Mouse (Mus musculus): ENCODE results near the gene Mat1a. TPM values are rescaled to one million over a fixed set of nuclear protein-coding genes. Genes with fewer than 3 reads are reported as not detected.

Gene Mat1a
- total RNA-seq, 2 experiments from 2014 or later = not detected

DNA sequence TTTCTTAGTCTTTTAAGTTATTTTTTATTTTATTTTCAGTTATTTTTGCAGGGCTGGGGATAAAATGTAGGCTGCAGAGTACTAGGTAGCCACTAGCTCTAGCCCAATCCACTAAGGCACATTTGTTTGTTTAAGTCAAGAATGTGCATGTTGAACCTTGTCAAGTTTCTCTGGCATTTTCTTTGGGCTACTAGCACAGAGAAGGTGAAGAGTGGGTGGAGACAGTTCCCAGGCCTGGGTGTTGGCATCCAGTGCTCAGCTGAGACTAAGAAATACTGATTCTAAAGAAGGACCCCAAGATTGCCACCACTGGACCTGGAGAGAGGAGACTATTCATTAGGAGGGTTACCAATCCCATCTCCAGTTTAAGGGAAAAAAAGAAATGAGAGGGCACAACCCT, 32.2 kb downstream of the Mat1a start:
- no peak for DNase-seq (ENCODE audit: low spot score in 2 of 2)

DNA sequence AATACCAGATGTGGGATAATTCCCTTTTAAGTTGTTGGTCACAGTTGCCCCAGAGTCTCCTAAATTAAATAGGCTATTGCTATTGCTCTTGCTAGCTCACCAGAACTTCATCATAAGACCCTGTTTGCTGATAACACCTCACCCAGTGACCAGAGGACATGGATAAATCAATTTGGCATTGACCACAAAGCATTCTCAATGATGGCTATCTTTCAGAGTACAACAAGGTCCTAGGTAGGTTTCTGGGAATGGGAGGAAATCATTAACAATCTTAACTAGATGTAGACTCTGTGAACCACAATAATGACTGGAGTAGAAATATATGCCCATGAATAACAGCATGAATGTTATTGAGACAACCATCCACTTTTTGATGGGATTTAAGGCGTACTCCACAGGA, 35.9 kb downstream of the Mat1a start:
- DNase-seq (ENCODE audit: low spot score in 2 of 2) = no peak

DNA sequence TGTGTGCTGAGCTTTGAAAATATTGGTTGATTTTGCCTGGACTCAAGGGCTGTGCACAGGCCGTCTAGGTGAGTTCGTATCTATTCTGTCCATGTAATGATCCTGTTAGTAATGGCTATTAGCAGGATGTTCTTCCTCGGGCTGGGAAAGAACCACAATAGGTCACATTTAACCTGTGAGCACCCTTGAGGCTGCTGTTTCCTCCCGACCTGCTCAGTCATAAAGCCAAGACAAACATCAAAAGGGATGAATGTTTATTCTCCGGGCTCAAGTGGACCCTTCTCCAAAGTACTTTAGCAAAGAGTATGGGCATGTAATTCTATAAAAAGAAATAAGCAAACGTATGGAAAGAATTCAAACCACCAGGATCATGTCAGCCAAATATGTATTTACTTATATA, 41.2 kb downstream of the Mat1a start:
- DNase-seq (ENCODE audit: low spot score in 2 of 2) = no peak

DNA sequence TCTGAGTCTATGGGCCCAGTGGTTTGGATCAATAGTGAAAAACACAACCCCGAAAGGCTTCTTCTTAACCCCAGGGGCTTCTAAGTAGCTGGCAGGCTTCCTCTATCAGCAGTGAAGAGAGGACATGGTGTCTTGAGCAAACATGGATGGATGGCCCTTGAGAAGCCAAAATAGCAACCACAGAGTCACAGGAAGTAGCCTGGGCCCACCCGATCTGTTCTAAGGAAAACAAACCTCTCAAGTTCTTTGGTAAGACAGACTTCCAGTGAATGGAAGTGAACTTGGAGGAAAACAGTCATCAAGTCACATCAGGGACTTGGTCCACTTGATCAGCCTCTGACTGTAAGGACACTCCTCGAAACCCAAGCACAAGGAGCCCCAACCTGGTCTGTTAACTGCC, 42.1 kb downstream of the Mat1a start:
- no peak for DNase-seq (ENCODE audit: low spot score in 2 of 2)

DNA sequence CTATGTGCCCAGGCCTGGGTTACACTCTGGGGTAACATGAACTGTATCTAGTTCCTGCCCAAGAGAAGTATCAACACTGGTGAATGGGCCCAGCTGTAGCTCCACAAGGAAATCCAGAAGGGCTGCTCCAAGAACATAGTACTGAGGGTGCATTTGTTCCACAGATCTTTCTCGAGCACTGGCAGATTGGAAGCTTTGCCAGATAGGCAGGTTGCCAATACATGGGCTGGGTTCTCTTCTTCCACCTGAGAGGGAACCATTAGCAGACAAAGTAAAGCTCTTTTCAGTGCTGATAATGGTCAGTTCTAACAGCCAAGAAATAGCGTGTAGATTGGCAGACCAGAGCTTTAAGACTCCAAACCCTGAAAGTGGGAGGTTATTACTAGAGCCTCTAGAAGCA, 42.5 kb downstream of the Mat1a start:
- DNase-seq (ENCODE audit: low spot score in 2 of 2) = no peak

DNA sequence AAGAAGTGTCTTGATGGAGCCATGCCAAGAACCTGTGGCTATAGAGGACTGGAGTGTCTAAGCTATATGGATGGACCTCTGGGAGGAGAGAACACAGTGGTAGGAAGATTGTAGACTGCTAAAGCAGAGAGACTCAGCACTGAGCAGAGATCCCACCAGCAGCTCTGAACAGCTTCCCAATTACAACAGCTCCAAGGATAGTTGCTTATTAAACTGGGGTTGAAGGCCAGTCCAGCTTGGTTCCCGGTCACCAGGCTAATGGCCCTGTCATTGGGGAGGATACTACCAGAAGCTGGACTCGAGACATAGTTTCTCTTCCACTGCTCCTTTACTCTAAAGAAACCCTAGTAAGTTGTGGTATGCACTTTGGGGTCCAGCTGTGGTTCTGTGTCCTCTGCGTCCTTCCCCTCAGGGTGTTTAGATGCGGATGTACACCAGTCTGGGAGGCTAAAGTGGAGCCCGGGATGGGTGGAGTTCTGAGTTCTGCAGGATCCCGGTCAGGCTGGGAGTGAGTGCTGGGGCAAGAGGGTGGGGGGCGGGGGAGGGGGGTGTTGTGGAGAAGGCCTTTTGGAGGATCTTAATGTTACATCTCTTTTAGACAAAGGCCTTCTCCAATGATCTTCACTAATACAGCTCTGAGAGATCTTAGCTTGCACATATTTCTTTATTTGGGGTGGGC, 46.5 kb downstream of the Mat1a start, which contains the start of gene Mbl1:
Gene Mbl1 (plus strand): TSS at position 239 of the 679 bp plus-strand sequence.
- no peak for DNase-seq (ENCODE audit: low spot score in 2 of 2)

DNA sequence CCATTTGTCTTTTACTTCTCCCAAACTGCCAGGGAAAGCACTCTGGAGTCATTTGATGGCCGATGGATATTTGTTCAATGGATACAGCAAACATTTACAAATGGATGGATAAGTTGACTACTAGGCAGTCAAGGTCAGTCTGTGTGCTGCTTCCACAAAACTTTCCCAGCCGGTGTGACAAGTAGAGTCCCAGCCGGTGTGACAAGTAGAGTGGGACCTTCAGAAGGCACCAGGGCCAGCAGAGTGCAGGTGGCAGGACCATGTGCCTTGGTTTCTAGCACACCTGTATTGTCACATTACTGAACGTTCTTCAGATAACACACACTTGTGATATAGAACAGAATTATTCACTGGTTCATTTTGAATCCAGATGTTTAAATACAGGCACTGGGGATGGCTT, 55.2 kb downstream of the Mat1a start:
- no peak for DNase-seq (ENCODE audit: low spot score in 2 of 2)

DNA sequence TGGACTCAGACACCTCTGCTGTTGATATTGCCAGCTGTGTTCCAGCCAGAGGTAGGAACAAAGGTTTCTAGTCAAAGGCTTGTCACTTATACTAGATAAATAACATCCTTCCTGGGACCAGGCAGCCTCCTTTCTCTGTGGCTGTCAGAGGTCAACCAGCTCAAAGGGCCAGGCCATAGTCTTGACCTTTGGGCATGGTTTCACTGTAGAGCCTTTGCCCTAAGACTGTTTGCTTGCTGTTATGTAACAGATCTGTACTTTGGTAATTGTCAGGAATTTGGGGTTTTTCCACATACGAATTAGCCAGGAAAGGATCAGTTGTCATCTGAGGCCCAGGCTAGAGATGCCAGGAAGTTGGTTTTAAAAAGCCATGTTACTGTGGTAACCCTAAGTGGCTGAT, 55.9 kb downstream of the Mat1a start:
- no peak for DNase-seq (ENCODE audit: low spot score in 2 of 2)

DNA sequence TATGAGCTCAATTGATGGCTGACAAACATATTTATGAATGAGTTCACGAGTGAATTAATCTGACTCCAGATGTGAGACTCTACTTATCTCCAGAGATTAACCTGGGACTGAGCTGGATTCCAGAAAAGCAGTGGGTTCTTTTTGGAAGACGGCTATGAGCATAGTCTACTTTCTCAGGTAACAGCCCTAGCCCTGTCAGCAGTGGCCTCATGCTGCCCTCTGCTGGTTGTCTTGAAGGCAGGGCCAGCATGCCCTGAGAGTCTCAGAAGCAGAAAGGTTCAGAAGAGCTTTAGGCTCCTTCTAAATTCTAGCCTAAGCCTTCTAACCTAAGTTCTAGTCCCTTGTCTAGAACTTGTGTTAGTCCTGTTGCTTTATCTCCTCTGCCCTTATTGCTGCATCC, 57.8 kb downstream of the Mat1a start:
- peak; percentile 50 to 64 for DNase-seq (ENCODE audit: low spot score in 2 of 2)

DNA sequence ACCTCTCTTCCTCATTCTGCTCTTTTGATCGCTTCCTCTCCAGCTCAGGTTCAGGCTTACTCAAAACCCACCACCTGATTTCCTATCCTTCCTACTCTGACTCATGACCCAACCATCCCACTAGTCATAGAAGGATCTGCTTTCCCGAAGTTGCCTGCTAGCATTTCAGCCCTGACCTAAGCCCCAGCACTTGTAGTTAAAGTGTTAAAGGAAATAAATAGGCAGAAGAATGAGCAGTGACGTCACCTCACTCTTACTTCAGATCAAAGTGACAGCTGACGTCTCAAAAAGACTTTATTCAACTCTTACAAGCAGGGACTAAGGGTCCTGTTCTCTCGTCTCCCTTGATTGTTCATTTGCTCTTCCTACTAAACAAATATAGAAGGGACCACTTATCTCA, 62.4 kb downstream of the Mat1a start:
- no peak for DNase-seq (ENCODE audit: low spot score in 2 of 2)

DNA sequence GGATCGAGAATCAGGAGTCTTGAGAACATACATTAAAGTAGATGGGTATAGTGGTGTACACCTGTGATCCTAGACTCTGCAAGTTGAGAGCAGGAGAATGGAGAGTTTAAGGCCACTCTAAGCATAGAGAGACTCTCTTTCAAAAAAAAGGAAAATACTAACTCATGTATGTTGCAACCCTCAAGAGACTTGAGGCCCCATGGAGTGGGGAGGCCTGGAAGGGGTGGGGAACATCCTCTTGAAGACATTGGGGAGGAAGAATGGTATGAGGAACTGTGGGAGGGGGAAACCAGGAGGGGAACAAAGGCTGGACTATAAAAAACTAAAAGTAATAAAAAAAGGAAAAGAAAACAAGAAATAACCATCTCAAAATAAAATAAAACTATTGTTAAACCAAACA, 63.7 kb downstream of the Mat1a start:
- no peak for DNase-seq (ENCODE audit: low spot score in 2 of 2)

DNA sequence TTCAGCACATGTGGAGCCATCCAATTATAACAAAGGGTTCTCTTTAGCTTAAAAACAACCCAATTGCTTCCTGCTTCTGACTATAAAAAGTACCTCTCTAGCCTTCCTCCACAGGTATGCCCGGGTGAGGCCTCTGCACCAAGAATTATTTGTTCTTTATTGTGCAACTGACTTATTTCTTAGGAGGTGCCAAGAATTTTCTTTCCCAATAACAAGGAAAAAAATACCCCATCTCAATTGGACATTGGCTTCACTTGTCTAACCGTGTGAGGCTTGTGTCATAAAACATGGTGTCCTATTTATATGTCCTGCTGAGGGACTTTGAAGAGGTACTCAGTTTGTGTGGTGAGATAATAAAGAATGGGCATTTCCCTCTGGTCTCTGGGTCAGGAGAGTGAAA, 65.7 kb downstream of the Mat1a start:
- no peak for DNase-seq (ENCODE audit: low spot score in 2 of 2)

Other genes with a start within 250 kb of the Mat1a start
- gene Sh2d4b, start 211.8 kb upstream of the Mat1a start, total RNA-seq (2021) = 1 to 10 TPM; 3.1 to 4.4 TPM
- gene Tspan14, start 138.2 kb upstream of the Mat1a start, total RNA-seq (2021) = 10 to 100 TPM; 41.8 to 45.3 TPM
- gene Fam213a, start 91.2 kb upstream of the Mat1a start, total RNA-seq (2021) = 100 to 1,000 TPM; 128 to 132 TPM
- gene Dydc2, start 35.8 kb upstream of the Mat1a start, total RNA-seq (2021) = 1 to 10 TPM in 1 of 2 experiments, under 1 TPM in 1; 0.73 to 1.4 TPM
- not detected for gene Dydc1, start 32.1 kb upstream of the Mat1a start, total RNA-seq (2021)
- not detected for gene Sftpa1, start 26.7 kb downstream of the Mat1a start, total RNA-seq (2021)
- not detected for gene Mbl1, start 46.4 kb downstream of the Mat1a start, total RNA-seq (2021)
- not detected for gene Sftpd, start 80.1 kb downstream of the Mat1a start, total RNA-seq (2021)
- under 1 TPM; 0.53 to 0.87 TPM for gene Gm2832, start 173.8 kb downstream of the Mat1a start, total RNA-seq (2021)
- gene Gm5798, start 243.6 kb downstream of the Mat1a start, total RNA-seq (2021) = not detected